Comparison of ENCODE assay signal across 7 mouse cellular contexts in the genomic region with DNA sequence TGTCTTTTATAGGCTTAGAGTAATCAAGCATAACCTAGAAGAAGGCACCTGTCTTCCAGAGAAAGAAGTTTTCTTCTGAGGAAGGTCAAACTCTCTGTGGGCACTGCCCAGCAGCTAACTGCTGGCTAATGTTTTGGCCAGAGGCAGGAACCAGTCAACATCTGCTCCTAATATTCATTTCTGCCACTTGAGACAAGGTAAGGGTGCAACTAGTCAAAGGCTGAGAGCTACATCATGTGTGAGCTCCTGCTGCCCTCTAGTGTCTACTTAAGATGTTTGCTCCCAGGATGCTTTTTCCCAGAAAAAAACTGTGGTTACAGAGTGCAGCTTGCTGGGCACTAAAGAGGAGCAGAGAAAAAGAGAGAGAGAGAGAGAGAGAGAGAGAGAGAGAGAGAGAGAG. TPM values are rescaled to one million over a fixed set of nuclear protein-coding genes. Genes with fewer than 3 reads are reported as not detected.
A peak's percentile ranks its signal among the peaks of the same experiment; 100 is the strongest.
DNase-seq lines count a peak whose midpoint lies in the region; ATAC-seq and TF ChIP-seq lines count a peak whose summit lies in the region.

No protein-coding gene starts in this region.

- ATAC-seq in midbrain, embryonic 16.5 days: peak; percentile 74

- TF ChIP-seq CTCF in thymus, adult 2 months (IDR thresholded peaks at IDR 0.05; ENCODE audit: borderline replicate concordance, control insufficient read depth, extremely low read depth, insufficient read depth, low read length, poor library complexity): no peak

- no peak for TF ChIP-seq POLR2A in thymus, adult 2 months (IDR thresholded peaks at IDR 0.05; ENCODE audit: control insufficient read depth, extremely low read depth, insufficient read depth, low read length, poor library complexity)

- H3K9ac ChIP-seq in midbrain, embryonic 16.5 days (ENCODE audit: low read depth, low read length): no peak overlapping the region

- no peak overlapping the region for H3K4me2 ChIP-seq in midbrain, embryonic 16.5 days (ENCODE audit: low read length)

- peak; percentile 17 for DNase-seq in thymus, postnatal 0 days (ENCODE audit: low spot score)
- DNase-seq in thymus, adult 2 months: no peak
- peak; percentile 53 for DNase-seq in cerebellum, adult 9-11 months
- DNase-seq in forelimb bud, embryonic 11.5 days (ENCODE audit: low read depth, low spot score): peak; percentile 83
- DNase-seq in kidney, postnatal 36 days: peak; percentile 49 to 58
- DNase-seq in urinary bladder, postnatal 10 days (ENCODE audit: low spot score): no peak

- no peaks in the 10 kb centered on the region for H3K27me3 ChIP-seq in thymus, adult 2 months (ENCODE audit: control insufficient read depth, insufficient read depth, low read length)
- H3K27me3 ChIP-seq in midbrain, embryonic 16.5 days (ENCODE audit: control insufficient read depth, insufficient read depth, low read depth, low read length): no peaks in the 10 kb centered on the region

- H3K36me3 ChIP-seq in thymus, adult 2 months (ENCODE audit: control insufficient read depth, insufficient read depth, low read length): no peaks in the 10 kb centered on the region
- no peaks in the 10 kb centered on the region for H3K36me3 ChIP-seq in midbrain, embryonic 16.5 days (ENCODE audit: control insufficient read depth, insufficient read depth, low read length)

- no peaks in the 10 kb centered on the region for H3K4me1 ChIP-seq in thymus, adult 2 months (replicated peaks; ENCODE audit: control insufficient read depth, insufficient read depth, low read length)
- no peaks in the 10 kb centered on the region for H3K4me1 ChIP-seq in midbrain, embryonic 16.5 days (ENCODE audit: control insufficient read depth, insufficient read depth, low read length)

- no peak overlapping the region for H3K27ac ChIP-seq in thymus, adult 2 months (ENCODE audit: control insufficient read depth, insufficient read depth, low read length)
- H3K27ac ChIP-seq in midbrain, embryonic 16.5 days (ENCODE audit: low read length): no peak overlapping the region

- no peaks in the 10 kb centered on the region for H3K9me3 ChIP-seq in midbrain, embryonic 16.5 days (replicated peaks; ENCODE audit: control insufficient read depth, low read length, poor library complexity, severe bottlenecking)

- no peak overlapping the region for H3K4me3 ChIP-seq in thymus, adult 2 months (ENCODE audit: control insufficient read depth, insufficient read depth, low read length)
- no peak overlapping the region for H3K4me3 ChIP-seq in midbrain, embryonic 16.5 days (ENCODE audit: low read depth, low read length)

RNA-seq across cellular contexts. Expression of a gene that starts 15.0 kb away (rescaled TPM):
- 14.8 and 18.4 TPM in 2 replicates for polyA plus RNA-seq in thymus, postnatal 0 days (2015; fragmentation: Nextera tagmentation; extraction: Ambion mirVana)
- polyA plus RNA-seq in thymus, adult 2 months (2012; rRNA removed): 22.3 and 27.1 TPM in 2 replicates
- polyA plus RNA-seq in midbrain, embryonic 16.5 days (2015; fragmentation: Nextera tagmentation; extraction: Ambion mirVana): 218 and 235 TPM in 2 replicates

Comparison
In these comparisons a context has a peak if more than half of its experiments do, and no peak if none do; other contexts are left out.
1. DNase-seq: peak in thymus, postnatal 0 days (single experiment), cerebellum, adult 9-11 months (single experiment), forelimb bud, embryonic 11.5 days (single experiment) and kidney, postnatal 36 days (2 of 2); none in thymus, adult 2 months (single experiment) and urinary bladder, postnatal 10 days (single experiment).